Mouse (Mus musculus): Measurements from ENCODE around the gene Nox3. TPM values are rescaled to one million over a fixed set of nuclear protein-coding genes. Genes with fewer than 3 reads are reported as not detected.

Gene Nox3
- polyA plus RNA-seq, 1 experiment from 2014 or later: not detected

DNA sequence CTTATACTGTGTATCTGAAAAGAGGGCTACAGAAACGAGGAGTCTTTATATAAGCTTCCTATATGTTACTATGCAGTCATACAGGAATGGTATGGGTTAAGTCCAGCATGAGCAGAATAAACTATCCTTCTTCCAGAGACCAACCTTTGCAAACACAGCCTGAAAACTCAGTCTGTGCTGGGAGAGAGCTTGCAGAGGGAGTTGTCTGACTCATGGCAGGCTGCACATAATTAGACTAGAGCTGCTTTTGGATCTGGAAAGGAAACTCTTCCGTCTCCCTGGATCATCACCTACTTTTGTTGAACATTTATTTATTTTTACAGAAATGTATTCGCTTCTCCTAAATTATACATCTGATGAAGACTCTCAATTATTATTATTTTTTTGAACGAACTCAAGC lies 26.8 kb downstream of the Nox3 start:
- no peak overlapping the region for H3K9ac ChIP-seq (ENCODE audit: low read depth, low read length)
- no peaks in the 10 kb centered on the region for H3K9me3 ChIP-seq (replicated peaks; ENCODE audit: control insufficient read depth, low read length)
- H3K27ac ChIP-seq (ENCODE audit: low read depth, low read length): no peak overlapping the region
- no peaks in the 10 kb centered on the region for H3K4me1 ChIP-seq (ENCODE audit: control insufficient read depth, insufficient read depth, low read length)
- no peak for ATAC-seq (replicated peaks; ENCODE audit: insufficient number of reproducible peaks, low FRiP score, low TSS enrichment)
- WGBS (ENCODE audit: insufficient replicate concordance): 77% methylated on average over 4 of the region's 4 CpGs
- no peak overlapping the region for H3K4me2 ChIP-seq
- no peak overlapping the region for H3K4me3 ChIP-seq (ENCODE audit: low read depth, low read length)
- H3K36me3 ChIP-seq (ENCODE audit: control insufficient read depth, insufficient read depth, low read length): no peaks in the 10 kb centered on the region
- H3K27me3 ChIP-seq (ENCODE audit: control insufficient read depth, insufficient read depth, low read length): no peaks in the 10 kb centered on the region

DNA sequence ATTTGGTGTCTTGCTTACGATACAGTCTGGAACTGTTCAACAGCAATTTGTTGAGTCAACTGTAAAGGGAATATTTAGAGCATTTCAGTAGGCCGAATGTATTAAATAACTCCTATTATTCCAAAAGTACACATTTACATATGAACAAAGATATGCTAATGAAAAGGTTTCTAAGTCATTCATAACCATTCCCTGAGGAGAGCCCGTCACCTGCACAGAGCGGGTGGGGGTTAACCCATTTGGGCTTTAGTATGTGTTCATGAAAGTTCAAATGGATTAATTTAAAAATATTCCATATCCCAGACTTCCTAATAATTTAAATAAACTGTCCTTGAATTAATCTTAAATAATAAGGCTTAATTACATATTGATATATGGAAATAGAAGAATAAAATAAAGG lies 28.8 kb downstream of the Nox3 start:
- Histone ChIP-seq H3K36me3 (ENCODE audit: control insufficient read depth, insufficient read depth, low read length) (no peaks in the 10 kb centered on the region), H3K4me1 (ENCODE audit: control insufficient read depth, insufficient read depth, low read length) (no peaks in the 10 kb centered on the region), H3K9ac (ENCODE audit: low read depth, low read length) (no peak overlapping the region), H3K4me3 (ENCODE audit: low read depth, low read length) (no peak overlapping the region), H3K27me3 (ENCODE audit: control insufficient read depth, insufficient read depth, low read length) (no peaks in the 10 kb centered on the region), H3K9me3 (replicated peaks; ENCODE audit: control insufficient read depth, low read length) (no peaks in the 10 kb centered on the region), H3K27ac (ENCODE audit: low read depth, low read length) (no peak overlapping the region), H3K4me2 (no peak overlapping the region)
- 89% methylated on average over 4 of the region's 4 CpGs for whole genome bisulfite sequencing (ENCODE audit: insufficient replicate concordance)
- no peak for ATAC-seq (replicated peaks; ENCODE audit: insufficient number of reproducible peaks, low FRiP score, low TSS enrichment)

DNA sequence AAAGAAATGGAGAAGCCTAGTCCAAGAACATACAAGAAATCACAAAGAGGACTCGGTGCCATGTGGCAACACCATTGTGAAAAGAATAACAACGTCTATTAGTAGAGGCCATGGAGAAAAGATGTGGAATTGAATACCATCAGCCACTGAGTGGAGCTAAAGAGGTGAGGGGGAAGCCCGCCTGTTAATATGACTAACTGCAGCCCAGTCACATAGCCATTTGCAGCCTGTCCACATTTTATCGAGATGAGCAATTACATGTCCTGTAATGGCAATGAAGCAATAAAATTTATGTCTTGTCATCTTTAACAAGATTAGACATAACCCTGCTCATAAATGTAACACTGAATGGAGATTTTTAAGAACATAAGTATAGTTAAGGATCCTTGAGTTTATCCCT lies 30.7 kb downstream of the Nox3 start:
- H3K36me3 ChIP-seq (ENCODE audit: control insufficient read depth, insufficient read depth, low read length): no peaks in the 10 kb centered on the region
- WGBS (ENCODE audit: insufficient replicate concordance): 74% methylated on average over 4 of the region's 4 CpGs
- no peak overlapping the region for H3K9ac ChIP-seq (ENCODE audit: low read depth, low read length)
- no peak overlapping the region for H3K4me2 ChIP-seq
- H3K4me1 ChIP-seq (ENCODE audit: control insufficient read depth, insufficient read depth, low read length): no peaks in the 10 kb centered on the region
- ATAC-seq (replicated peaks; ENCODE audit: insufficient number of reproducible peaks, low FRiP score, low TSS enrichment): no peak
- no peaks in the 10 kb centered on the region for H3K27me3 ChIP-seq (ENCODE audit: control insufficient read depth, insufficient read depth, low read length)
- H3K9me3 ChIP-seq (replicated peaks; ENCODE audit: control insufficient read depth, low read length): no peaks in the 10 kb centered on the region
- H3K4me3 ChIP-seq (ENCODE audit: low read depth, low read length): no peak overlapping the region
- H3K27ac ChIP-seq (ENCODE audit: low read depth, low read length): no peak overlapping the region

DNA sequence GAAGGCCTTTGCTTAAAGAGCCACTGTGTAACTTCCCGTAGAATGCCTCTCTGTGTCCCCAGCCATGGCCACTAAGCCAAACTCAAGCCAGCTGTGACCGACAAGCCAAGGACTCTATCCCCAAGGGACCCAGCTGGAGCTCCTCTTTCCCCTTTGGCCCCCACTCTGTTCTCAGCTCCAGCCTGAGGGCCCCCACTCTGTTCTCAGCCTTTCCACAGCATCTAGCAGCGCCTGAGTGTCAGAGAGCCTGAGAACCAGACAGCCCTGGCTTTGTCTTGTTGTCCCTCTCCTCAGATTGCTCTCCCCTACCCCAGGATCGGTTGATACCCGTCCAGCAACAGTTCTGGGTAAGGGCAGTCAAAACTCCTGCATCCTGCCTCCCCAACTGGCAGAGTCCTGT lies 36.6 kb downstream of the Nox3 start:
- H3K9ac ChIP-seq (ENCODE audit: low read depth, low read length): no peak overlapping the region
- H3K9me3 ChIP-seq (replicated peaks; ENCODE audit: control insufficient read depth, low read length): no peaks in the 10 kb centered on the region
- no peak for ATAC-seq (replicated peaks; ENCODE audit: insufficient number of reproducible peaks, low FRiP score, low TSS enrichment)
- no peaks in the 10 kb centered on the region for H3K27me3 ChIP-seq (ENCODE audit: control insufficient read depth, insufficient read depth, low read length)
- H3K4me3 ChIP-seq (ENCODE audit: low read depth, low read length): no peak overlapping the region
- H3K4me1 ChIP-seq (ENCODE audit: control insufficient read depth, insufficient read depth, low read length): no peaks in the 10 kb centered on the region
- no peak overlapping the region for H3K27ac ChIP-seq (ENCODE audit: low read depth, low read length)
- H3K4me2 ChIP-seq: no peak overlapping the region
- WGBS (ENCODE audit: insufficient replicate concordance): 71% methylated on average over 5 of the region's 5 CpGs
- no peaks in the 10 kb centered on the region for H3K36me3 ChIP-seq (ENCODE audit: control insufficient read depth, insufficient read depth, low read length)

DNA sequence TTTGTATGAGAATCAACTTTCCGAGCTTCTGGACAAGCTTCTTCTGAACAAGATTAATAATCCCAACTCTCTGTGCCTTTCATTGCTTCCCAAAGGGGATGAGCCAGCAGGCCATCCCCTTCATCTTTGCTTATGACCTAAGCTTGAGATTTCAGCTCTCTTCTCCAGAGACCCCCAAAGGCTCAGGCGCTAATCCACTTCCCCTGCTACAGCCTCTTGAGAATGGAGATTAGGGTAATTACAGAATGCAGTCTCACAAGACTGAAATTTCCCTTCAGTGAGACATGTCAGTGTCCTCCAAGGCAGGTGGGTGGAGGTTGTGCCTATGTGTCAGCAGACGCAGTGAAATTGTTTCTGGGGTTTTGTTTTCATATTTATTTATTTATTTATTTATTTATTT lies 45.7 kb downstream of the Nox3 start:
- Histone ChIP-seq H3K27ac (ENCODE audit: low read depth, low read length) (no peak overlapping the region), H3K4me1 (ENCODE audit: control insufficient read depth, insufficient read depth, low read length) (no peaks in the 10 kb centered on the region), H3K9ac (ENCODE audit: low read depth, low read length) (no peak overlapping the region), H3K9me3 (replicated peaks; ENCODE audit: control insufficient read depth, low read length) (no peaks in the 10 kb centered on the region), H3K4me2 (no peak overlapping the region), H3K4me3 (ENCODE audit: low read depth, low read length) (no peak overlapping the region), H3K27me3 (ENCODE audit: control insufficient read depth, insufficient read depth, low read length) (no peaks in the 10 kb centered on the region), H3K36me3 (ENCODE audit: control insufficient read depth, insufficient read depth, low read length) (no peaks in the 10 kb centered on the region)
- ATAC-seq (replicated peaks; ENCODE audit: insufficient number of reproducible peaks, low FRiP score, low TSS enrichment): no peak
- 47% methylated on average over 3 of the region's 3 CpGs for WGBS (ENCODE audit: insufficient replicate concordance)

DNA sequence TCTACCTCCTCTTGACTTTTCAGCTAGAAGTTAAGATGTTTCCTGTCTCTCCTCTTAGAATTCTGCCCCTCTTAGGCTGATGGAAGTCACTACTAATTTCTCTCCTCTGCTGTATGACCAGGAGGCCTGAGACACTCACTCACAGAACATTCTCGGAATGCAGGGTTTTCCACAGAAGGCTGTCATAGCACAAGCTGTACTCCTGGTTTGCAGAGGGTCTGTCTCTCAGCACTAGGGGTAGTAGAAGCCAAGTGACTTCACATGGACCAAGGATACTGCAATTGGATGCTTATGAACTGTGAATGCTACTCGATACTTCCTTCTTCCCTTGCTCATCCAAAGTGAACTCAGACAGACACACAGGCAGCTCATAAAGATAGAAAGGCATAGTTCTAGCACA lies 52.5 kb downstream of the Nox3 start:
- H3K27ac ChIP-seq (ENCODE audit: low read depth, low read length): no peak overlapping the region
- H3K4me1 ChIP-seq (ENCODE audit: control insufficient read depth, insufficient read depth, low read length): no peaks in the 10 kb centered on the region
- no peaks in the 10 kb centered on the region for H3K27me3 ChIP-seq (ENCODE audit: control insufficient read depth, insufficient read depth, low read length)
- WGBS (ENCODE audit: insufficient replicate concordance): 72% methylated on average over 2 of the region's 2 CpGs
- no peak for ATAC-seq (replicated peaks; ENCODE audit: insufficient number of reproducible peaks, low FRiP score, low TSS enrichment)
- no peaks in the 10 kb centered on the region for H3K36me3 ChIP-seq (ENCODE audit: control insufficient read depth, insufficient read depth, low read length)
- H3K4me2 ChIP-seq: no peak overlapping the region
- no peak overlapping the region for H3K4me3 ChIP-seq (ENCODE audit: low read depth, low read length)
- H3K9ac ChIP-seq (ENCODE audit: low read depth, low read length): no peak overlapping the region
- no peaks in the 10 kb centered on the region for H3K9me3 ChIP-seq (replicated peaks; ENCODE audit: control insufficient read depth, low read length)

DNA sequence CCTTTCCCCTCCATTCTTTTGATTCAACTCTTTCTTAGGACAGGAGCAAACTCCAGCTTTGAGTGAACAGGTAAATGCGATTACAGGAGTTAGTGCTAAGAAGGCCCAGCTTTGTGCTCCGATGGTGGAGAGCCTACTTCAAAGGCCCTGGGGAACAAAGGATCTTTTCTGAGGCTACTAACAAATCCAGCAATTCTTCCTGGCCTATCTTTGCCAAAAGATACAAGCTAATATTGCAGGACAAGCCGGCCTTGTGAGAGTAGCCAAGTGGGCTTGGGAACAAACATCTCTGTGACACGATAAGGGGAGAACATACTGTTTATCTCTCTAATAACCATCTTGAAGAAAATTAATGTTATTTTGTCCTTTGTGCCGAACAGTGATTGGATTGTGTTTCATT lies 54.6 kb downstream of the Nox3 start:
- ATAC-seq (replicated peaks; ENCODE audit: insufficient number of reproducible peaks, low FRiP score, low TSS enrichment): no peak
- WGBS (ENCODE audit: insufficient replicate concordance): 62% methylated on average over 5 of the region's 5 CpGs
- H3K4me3 ChIP-seq (ENCODE audit: low read depth, low read length): no peak overlapping the region
- no peaks in the 10 kb centered on the region for H3K36me3 ChIP-seq (ENCODE audit: control insufficient read depth, insufficient read depth, low read length)
- no peaks in the 10 kb centered on the region for H3K27me3 ChIP-seq (ENCODE audit: control insufficient read depth, insufficient read depth, low read length)
- H3K4me1 ChIP-seq (ENCODE audit: control insufficient read depth, insufficient read depth, low read length): no peaks in the 10 kb centered on the region
- H3K4me2 ChIP-seq: no peak overlapping the region
- H3K9me3 ChIP-seq (replicated peaks; ENCODE audit: control insufficient read depth, low read length): no peaks in the 10 kb centered on the region
- H3K9ac ChIP-seq (ENCODE audit: low read depth, low read length): no peak overlapping the region
- no peak overlapping the region for H3K27ac ChIP-seq (ENCODE audit: low read depth, low read length)

DNA sequence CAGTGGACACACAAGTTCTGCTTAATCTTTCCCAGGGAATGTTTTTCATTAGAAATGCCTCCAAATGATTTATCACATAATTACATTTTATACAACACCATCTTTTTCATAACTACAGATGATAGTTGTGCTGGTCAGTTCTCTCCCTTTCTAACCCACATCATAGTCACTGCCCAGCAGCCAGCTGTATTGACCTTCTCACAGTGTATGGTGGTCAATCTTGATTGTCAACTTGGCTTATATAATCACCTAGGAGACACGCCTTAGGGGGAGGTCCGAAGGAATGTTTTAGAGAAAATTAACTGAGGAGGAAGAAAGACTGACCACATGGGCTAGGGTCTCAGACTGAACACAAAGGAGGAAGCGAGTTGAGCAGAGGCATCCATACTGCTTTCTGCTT lies 57.3 kb downstream of the Nox3 start:
- H3K4me3 ChIP-seq (ENCODE audit: low read depth, low read length): no peak overlapping the region
- no peaks in the 10 kb centered on the region for H3K36me3 ChIP-seq (ENCODE audit: control insufficient read depth, insufficient read depth, low read length)
- no peaks in the 10 kb centered on the region for H3K9me3 ChIP-seq (replicated peaks; ENCODE audit: control insufficient read depth, low read length)
- H3K27me3 ChIP-seq (ENCODE audit: control insufficient read depth, insufficient read depth, low read length): no peaks in the 10 kb centered on the region
- 66% methylated on average over 3 of the region's 3 CpGs for WGBS (ENCODE audit: insufficient replicate concordance)
- ATAC-seq (replicated peaks; ENCODE audit: insufficient number of reproducible peaks, low FRiP score, low TSS enrichment): no peak
- H3K4me1 ChIP-seq (ENCODE audit: control insufficient read depth, insufficient read depth, low read length): no peaks in the 10 kb centered on the region
- H3K4me2 ChIP-seq: no peak overlapping the region
- no peak overlapping the region for H3K27ac ChIP-seq (ENCODE audit: low read depth, low read length)
- H3K9ac ChIP-seq (ENCODE audit: low read depth, low read length): no peak overlapping the region

DNA sequence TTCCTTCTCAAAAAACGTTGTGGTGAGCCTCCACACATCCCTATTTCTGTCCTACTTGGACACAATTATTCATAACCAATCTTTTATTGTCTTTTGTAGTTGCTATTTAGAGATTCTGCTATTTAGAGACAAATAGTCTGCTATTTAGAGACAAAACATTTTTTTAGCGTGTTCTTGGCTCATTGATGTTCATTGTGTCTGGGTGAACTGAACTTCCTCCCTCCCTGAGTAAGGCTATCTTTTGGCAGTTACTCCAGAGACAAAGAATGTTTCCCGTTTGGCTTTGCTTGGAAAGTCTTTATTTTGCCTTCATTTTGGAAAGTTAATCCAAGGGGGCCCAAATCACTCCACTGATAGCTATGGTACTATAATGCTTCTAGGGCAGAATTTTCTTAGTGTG lies 63.6 kb downstream of the Nox3 start:
- Histone ChIP-seq H3K9me3 (replicated peaks; ENCODE audit: control insufficient read depth, low read length) (no peaks in the 10 kb centered on the region), H3K4me2 (no peak overlapping the region), H3K27ac (ENCODE audit: low read depth, low read length) (no peak overlapping the region), H3K36me3 (ENCODE audit: control insufficient read depth, insufficient read depth, low read length) (no peaks in the 10 kb centered on the region), H3K4me3 (ENCODE audit: low read depth, low read length) (no peak overlapping the region), H3K9ac (ENCODE audit: low read depth, low read length) (no peak overlapping the region), H3K4me1 (ENCODE audit: control insufficient read depth, insufficient read depth, low read length) (no peaks in the 10 kb centered on the region), H3K27me3 (ENCODE audit: control insufficient read depth, insufficient read depth, low read length) (no peaks in the 10 kb centered on the region)
- ATAC-seq (replicated peaks; ENCODE audit: insufficient number of reproducible peaks, low FRiP score, low TSS enrichment): no peak
- WGBS (ENCODE audit: insufficient replicate concordance): 62% methylated on average over 3 of the region's 3 CpGs
